Mouse (Mus musculus) ES-Bruce4 (cell line): ENCODE data around the gene Notch2. TPM values are rescaled to one million over a fixed set of nuclear protein-coding genes. Genes with fewer than 3 reads are reported as not detected.

Experiments used
- H3K27ac ChIP-seq: 2 replicates; pipeline ENCODE4 v1.5.1; 2012; ENCODE audit warnings: low read length, inconsistent platforms; ENCODE audit not compliant: insufficient read depth
- H3K27me3 ChIP-seq: 2 replicates; pipeline ENCODE4 v1.6.1; 2012; ENCODE audit warnings: mild to moderate bottlenecking, low read length, inconsistent platforms; ENCODE audit not compliant: control insufficient read depth, poor library complexity, insufficient read depth, severe bottlenecking
- H3K36me3 ChIP-seq: 2 replicates; pipeline ENCODE4 v1.6.1; 2012; ENCODE audit warnings: inconsistent platforms, mild to moderate bottlenecking, low read length, moderate library complexity; ENCODE audit not compliant: control insufficient read depth, poor library complexity, insufficient read depth, severe bottlenecking
- H3K4me1 ChIP-seq: one replicate; pipeline ENCODE4 v1.8.1; 2011; ENCODE audit warnings: low read length; ENCODE audit not compliant: control insufficient read depth, insufficient read depth
- H3K4me3 ChIP-seq: 2 replicates; pipeline ENCODE4 v1.5.1; 2011; ENCODE audit warnings: low read depth, mild to moderate bottlenecking, low read length
- H3K9ac ChIP-seq: 2 replicates; pipeline ENCODE4 v1.6.1; 2012; ENCODE audit warnings: low read depth, mild to moderate bottlenecking, inconsistent platforms; ENCODE audit not compliant: poor library complexity, severe bottlenecking
- H3K9me3 ChIP-seq: replicated peaks from 2 replicates; pipeline ENCODE4 v1.6.1; 2012; ENCODE audit warnings: mild to moderate bottlenecking, low read length, inconsistent platforms; ENCODE audit not compliant: control insufficient read depth, poor library complexity, insufficient read depth, severe bottlenecking
- CTCF ChIP-seq: IDR thresholded peaks from one replicate; pipeline ENCODE4 v1.8.1; 2011; ENCODE audit warnings: low read depth, low read length
- EP300 ChIP-seq: IDR thresholded peaks from 2 replicates; pipeline ENCODE4 v1.6.1; 2011; ENCODE audit warnings: low read depth, low read length; ENCODE audit not compliant: insufficient read depth
- POLR2A ChIP-seq: IDR thresholded peaks from one replicate; pipeline ENCODE4 v1.8.1; 2011; ENCODE audit warnings: low read length; ENCODE audit not compliant: insufficient read depth
- polyA plus RNA-seq: library from polyadenylated mRNA; stranded (reverse); fragments of >200 nt; gene quantifications from 2 replicates; pipeline ENCODE4 v1.2.4, GENCODE M21; 2011; ENCODE audit warnings: low read depth; ENCODE audit not compliant: missing spikeins, insufficient read depth, insufficient read length

The Notch2 gene
- polyA plus RNA-seq, 1 experiment, result 23.2 TPM

GRCm38 (mm10) chr3:98160330-98160729 is 147.0 kb downstream of the Notch2 start, which contains the start of gene Adam30:
Gene Adam30 (plus strand): TSS chr3:98160630.
- Histone ChIP-seq H3K4me3 (peak within 1 kb of the TSS; percentile 2; the same call in 1 of the 2 replicates), H3K36me3 (no peaks in the 10 kb centered on the region), H3K9ac (peak within 1 kb of the TSS; percentile 11; the same call in 1 of the 2 replicates), H3K4me1 (no peaks in the 10 kb centered on the region), H3K9me3 (no peaks in the 10 kb centered on the region), H3K27me3 (no peaks in the 10 kb centered on the region), H3K27ac (no peak within 1 kb of the TSS)
- TF ChIP-seq EP300, result no peak
- no peak for TF ChIP-seq POLR2A
- no peak for TF ChIP-seq CTCF

GRCm38 (mm10) chr3:98178340-98178739 is 165.0 kb downstream of the Notch2 start:
- Histone ChIP-seq H3K36me3 (no peaks in the 10 kb centered on the region), H3K9me3 (no peaks in the 10 kb centered on the region; the same call in 1 of the 2 replicates), H3K27ac (no peak overlapping the region), H3K27me3 (no peaks in the 10 kb centered on the region; the same call in 1 of the 2 replicates), H3K9ac (no peak overlapping the region), H3K4me1 (no peaks in the 10 kb centered on the region), H3K4me3 (no peak overlapping the region)
- TF ChIP-seq POLR2A, result no peak
- TF ChIP-seq EP300, result no peak
- TF ChIP-seq CTCF, result no peak

DNA sequence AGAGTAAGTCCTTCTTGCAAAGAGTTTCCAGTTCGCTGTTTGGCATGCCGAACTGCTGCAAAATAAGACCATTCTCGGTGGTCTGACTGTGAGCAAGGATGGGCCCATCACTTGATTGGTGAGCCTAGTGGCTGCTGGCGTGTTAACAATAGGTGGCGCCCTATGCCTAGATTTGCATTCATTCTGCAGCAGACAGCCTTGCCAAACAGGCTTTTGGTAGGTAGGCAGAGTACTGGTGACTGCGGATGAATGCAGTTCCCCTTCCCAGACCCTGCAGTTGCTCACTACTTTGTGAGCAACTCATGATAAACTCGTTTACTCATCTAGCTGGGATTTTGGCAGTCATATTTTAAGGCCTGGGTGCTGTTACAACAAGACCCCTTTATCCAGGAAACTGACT is 167.5 kb downstream of the Notch2 start:
- Histone ChIP-seq H3K4me1 (no peaks in the 10 kb centered on the region), H3K27ac (no peak overlapping the region), H3K36me3 (no peaks in the 10 kb centered on the region), H3K9ac (no peak overlapping the region), H3K9me3 (no peaks in the 10 kb centered on the region; the same call in 1 of the 2 replicates), H3K4me3 (no peak overlapping the region), H3K27me3 (no peaks in the 10 kb centered on the region; the same call in 1 of the 2 replicates)
- no peak for TF ChIP-seq POLR2A
- TF ChIP-seq EP300, result no peak
- TF ChIP-seq CTCF, result peak; percentile 84

DNA sequence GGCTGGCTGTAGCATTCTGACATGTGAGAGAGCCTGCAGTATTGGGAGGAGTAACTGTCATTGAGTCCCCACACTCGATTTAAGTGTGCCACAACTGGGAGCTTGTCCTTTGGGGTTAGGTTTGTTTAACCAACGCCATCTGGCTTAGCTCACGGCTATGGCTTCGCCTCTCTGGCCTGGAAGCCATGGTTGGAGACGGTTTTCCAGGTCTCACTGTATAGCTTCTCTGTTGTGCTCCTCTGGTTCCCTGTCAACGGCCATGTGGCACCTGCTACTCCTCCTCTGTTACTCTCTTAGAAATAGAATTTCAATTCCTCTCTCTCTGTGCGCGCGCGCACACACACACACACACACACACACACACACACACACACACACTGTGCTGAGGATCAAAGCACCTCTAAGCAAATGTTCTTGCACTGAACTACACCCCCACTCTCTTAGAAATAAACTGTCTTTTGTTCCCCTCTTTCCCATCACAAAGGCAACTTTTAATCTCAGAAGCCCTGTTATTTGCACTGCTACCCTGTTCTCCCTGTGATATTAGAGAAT is 171.9 kb downstream of the Notch2 start:
- H3K9ac ChIP-seq, result no peak overlapping the region
- no peak overlapping the region for H3K4me3 ChIP-seq
- TF ChIP-seq CTCF (no peak), POLR2A (no peak), EP300 (no peak)
- H3K27me3 ChIP-seq, result no peaks in the 10 kb centered on the region; the same call in 1 of the 2 replicates
- H3K9me3 ChIP-seq, result no peaks in the 10 kb centered on the region
- no peaks in the 10 kb centered on the region for H3K36me3 ChIP-seq
- H3K27ac ChIP-seq, result no peak overlapping the region
- no peaks in the 10 kb centered on the region for H3K4me1 ChIP-seq

- TF ChIP-seq EP300 (no peak), POLR2A (no peak), CTCF (no peak)
- Histone ChIP-seq H3K4me3 (no peak overlapping the region), H3K4me1 (no peaks in the 10 kb centered on the region), H3K36me3 (no peaks in the 10 kb centered on the region), H3K27ac (no peak overlapping the region), H3K9ac (no peak overlapping the region), H3K27me3 (no peaks in the 10 kb centered on the region; the same call in 1 of the 2 replicates), H3K9me3 (no peaks in the 10 kb centered on the region)
Observed at GRCm38 (mm10) chr3:98187777-98188176, 174.4 kb downstream of the Notch2 start.

GRCm38 (mm10) chr3:98197711-98198532 is 184.6 kb downstream of the Notch2 start:
- no peak overlapping the region for H3K9ac ChIP-seq
- no peak overlapping the region for H3K4me3 ChIP-seq
- H3K36me3 ChIP-seq, result no peaks in the 10 kb centered on the region
- no peaks in the 10 kb centered on the region for H3K4me1 ChIP-seq
- no peak for TF ChIP-seq EP300
- H3K9me3 ChIP-seq, result no peaks in the 10 kb centered on the region
- no peaks in the 10 kb centered on the region for H3K27me3 ChIP-seq
- H3K27ac ChIP-seq, result no peak overlapping the region
